Mouse (Mus musculus) layer of hippocampus, adult 18-20 months (tissue): ENCODE measurements at regions not wholly inside any gene's neighbourhood (a gene's known extent, or its start where the extent isn't known, plus 50 kb on each side); places are given as distances from the start of the nearest gene placed in this dataset.

ENCODE experiments used
- DNase-seq, 2 experiments: peaks; one replicate each; pipeline ENCODE4 v3.0.0; 2022; ENCODE audit warnings: low spot score in 2 of 2

DNA sequence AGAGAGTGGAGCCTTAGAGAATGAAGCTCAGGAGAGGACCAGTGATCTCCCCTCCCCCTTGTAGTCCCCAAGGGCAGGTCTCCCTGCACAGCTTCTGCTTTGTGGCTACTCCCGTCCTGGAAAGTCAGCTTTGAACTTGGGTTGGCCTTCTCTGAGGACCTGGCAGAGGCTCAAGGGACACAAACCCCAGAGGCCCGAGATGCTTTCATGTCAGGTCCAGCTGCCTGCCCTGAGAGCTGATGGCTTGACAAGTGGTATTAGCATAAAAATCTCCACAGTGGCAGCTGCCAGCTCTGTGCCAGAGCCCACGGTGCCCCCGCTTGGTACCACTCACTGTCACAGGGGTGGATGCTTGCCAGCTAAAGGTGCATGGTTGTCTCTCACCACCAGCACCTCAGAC is 173.8 kb upstream of the Gm4791 start:
- no peak for DNase-seq

- no peak for DNase-seq
Measured at GRCm38 (mm10) chr9:46819808-46820207, 178.7 kb upstream of the Gm4791 start.

- DNase-seq, result no peak
Measured at GRCm38 (mm10) chr9:46819376-46819775, 179.2 kb upstream of the Gm4791 start.

DNA sequence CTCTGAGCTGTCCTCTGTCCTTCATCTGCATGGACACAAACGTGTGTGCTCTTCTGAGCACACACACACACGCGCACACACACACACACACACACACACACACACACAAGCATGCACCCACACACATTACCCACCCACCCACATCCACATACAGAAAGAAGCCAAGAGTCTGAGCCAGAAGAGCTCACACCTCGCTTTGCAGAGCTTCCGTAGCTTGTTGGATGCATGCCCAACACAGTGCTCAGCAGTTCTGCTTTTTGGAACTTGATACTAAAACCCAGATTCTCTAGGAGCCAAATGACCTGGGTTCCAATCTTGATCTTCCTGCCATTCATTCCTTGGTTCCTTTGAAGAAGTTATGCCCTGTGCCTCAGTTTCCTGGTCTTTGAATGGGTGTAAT is 182.4 kb upstream of the Gm4791 start:
- peak; percentile 30 to 50 for DNase-seq

DNA sequence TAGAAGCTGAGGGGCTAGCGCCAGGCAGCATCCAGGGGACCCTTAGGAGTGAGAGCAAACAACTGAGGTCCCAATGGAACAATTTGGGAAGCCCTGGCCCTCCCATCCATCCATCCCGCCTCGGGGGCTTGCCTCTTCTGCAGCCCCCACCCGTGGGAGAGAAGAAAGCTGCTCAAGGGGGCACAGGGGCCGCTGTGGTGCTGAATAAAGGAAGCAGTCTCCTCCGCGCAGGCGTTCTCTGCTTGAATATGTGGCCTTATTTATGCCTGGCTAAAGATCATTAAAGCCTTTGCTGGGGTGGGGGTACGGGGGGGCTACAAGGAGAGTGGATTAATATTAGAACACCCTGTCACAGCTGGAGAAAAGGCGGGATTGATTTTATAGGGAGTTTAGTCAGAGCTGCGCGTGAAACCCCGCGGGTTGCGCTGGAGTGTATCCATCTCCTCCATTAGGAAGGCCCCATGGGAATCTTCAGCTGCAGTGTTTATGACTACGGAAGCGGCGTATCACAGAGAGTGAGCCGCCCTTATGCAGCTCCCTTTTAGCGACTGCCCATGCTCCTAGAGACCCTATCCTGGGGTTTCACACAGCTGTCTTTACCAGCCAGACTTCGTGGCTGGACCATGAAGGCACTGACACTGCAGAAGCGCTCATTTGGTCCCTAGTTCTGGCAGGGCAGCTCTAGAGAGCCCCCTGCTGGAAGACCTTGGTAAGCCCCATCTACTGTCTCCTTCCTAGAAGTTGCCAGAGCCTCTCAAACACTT is 183.9 kb upstream of the Gm4791 start:
- peak; percentile 69 to 89 for DNase-seq

DNA sequence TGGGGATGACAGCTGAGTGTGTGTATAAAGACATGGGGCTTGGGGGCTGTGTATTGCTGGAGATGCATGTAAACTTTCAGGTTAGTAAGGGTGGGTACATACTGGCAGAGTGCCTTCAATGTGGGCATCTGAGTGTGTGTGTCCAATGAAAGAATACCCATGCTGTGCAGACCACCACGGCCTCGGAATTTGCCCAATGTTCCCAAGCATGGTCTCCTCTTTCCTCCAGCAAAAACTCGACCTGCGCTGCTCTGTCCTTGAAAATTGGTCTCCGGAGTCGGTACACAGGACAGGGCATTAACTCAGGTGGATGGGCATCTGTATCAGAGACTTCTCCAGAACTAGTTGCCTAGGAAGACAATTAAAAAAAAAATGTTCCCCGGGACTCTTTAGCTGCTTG is 188.3 kb upstream of the Gm4791 start:
- no peak for DNase-seq

DNA sequence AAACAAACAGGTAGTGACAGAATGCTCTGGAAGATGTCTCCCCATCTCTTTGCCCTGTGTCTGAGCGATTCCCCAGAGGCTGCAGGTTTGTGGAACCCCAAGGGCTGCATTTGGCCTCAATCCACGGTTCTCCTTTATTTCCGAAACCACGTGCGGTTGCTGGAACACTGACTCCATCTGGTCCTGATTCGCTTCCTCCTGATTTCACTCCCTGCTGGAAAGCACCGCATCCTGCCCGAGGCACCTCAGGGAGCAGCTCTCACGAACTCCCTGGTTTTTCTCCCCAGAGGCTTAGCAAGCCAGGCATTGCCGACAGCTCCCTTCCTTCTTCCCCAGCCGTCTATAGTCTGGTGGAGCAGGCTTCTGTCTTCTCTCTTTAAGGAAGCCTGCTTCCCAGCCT is 203.1 kb upstream of the Gm4791 start:
- no peak for DNase-seq

GRCm38 (mm10) chr9:46789036-46789435 is 209.5 kb upstream of the Gm4791 start:
- DNase-seq, result peak in 1 of 2 experiments; percentile 55

DNA sequence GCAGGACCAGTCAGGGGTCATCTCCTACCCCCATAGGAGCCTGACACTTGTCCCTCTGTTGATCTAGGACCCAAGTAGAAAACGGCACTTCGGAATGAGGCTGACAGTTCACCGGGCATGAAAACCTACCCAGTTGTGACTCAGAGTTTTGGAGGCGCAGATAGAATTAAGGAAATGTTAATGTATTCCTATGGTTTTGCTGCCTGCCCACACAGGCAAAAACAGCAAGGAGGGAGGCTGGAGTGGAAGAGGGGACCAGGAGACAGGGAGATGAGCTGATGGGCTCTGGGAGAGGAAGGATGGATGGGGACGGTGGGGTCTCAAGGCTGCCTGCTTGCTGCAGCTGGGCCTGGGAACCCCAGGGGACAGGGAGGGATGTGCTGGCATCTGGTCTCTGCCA is 210.1 kb upstream of the Gm4791 start:
- peak in 1 of 2 experiments; percentile 50 for DNase-seq

DNA sequence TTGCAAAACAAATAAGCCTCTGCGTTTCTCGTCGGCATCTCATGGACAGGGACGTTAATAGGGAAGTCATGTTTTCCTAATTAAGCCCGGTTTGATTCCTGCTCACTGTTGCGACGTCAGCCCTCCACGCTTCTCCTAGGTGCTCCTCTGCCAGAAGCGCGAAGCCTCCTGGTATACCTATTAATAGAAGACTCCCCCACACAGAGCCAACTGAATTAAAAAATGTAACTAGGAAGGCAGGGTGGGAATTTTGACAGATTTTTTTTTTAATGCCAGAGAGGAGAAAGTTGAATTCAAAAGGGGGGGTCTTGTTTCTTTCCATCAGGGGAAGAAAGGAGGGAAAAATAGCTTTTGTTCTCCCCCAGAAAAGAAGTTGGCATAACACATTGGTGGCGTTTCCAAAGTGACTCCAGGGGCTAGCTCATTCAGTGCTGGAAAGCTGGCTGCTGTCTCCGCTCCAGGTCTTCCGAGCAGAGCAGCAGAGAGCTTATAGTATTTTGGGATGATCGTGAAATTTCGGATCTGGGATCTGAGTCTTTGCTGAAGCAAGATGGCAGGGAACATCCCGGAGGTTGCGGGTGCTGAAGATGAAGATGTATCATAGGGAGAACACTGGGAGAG is 214.1 kb upstream of the Gm4791 start:
- DNase-seq, result peak in 1 of 2 experiments; percentile 54

GRCm38 (mm10) chr9:46783597-46784354 is 214.8 kb upstream of the Gm4791 start:
- DNase-seq, result no peak

DNA sequence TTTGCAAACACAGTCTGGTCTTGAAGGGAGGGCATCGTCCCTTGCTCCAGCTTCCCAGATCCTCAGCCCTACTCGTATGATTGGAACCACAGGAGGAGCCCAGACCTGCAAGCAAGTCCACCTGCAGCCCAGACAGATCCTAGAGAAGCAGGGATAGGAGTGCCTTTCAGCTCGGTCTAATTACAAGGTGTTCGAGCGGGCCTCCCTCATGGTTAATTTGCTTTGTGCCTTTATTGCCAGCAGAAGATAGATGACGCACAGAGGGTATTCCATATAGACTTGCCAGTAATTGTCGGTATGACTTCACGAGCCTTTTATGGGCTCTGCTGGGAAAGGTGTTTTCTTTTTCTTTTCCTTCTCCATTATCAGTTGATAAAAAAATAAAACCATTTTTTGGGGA is 216.9 kb upstream of the Gm4791 start:
- no peak for DNase-seq

- DNase-seq, result no peak
Measured at GRCm38 (mm10) chr9:46778769-46779168, 219.8 kb upstream of the Gm4791 start.

DNA sequence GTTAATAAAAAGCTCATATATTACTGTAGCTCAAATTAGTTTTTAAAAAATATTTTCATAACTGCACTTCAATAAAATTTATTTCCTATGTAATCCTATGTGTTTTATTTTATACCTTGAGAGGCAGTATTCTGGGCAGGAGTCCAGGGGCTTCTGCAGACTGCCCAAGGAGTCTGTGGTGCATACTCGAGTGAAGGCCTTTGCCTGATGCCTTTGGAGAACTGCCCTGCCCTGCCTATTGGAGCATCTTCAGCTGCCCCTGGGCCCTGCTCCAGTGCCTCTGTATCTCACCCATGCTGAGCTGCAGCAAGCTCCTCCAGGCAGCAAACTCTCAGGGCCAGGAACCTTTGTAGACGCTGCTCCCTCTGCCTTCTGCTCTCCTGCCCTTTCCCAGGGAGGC is 223.7 kb upstream of the Gm4791 start:
- DNase-seq, result no peak

GRCm38 (mm10) chr9:46760247-46760646 is 238.3 kb upstream of the Gm4791 start:
- no peak for DNase-seq

- DNase-seq, result no peak
Measured at GRCm38 (mm10) chr9:46757005-46757672, 241.4 kb upstream of the Gm4791 start.

- DNase-seq, result no peak
Measured at GRCm38 (mm10) chr9:46751981-46752380, 246.6 kb upstream of the Gm4791 start.

- no peak for DNase-seq
Measured at GRCm38 (mm10) chr9:46749441-46749840, 249.1 kb upstream of the Gm4791 start.

GRCm38 (mm10) chr9:46746266-46746665 is 252.3 kb upstream of the Gm4791 start:
- DNase-seq, result no peak

- DNase-seq, result no peak
Measured at GRCm38 (mm10) chr9:46740496-46740895, 258.0 kb upstream of the Gm4791 start.

DNA sequence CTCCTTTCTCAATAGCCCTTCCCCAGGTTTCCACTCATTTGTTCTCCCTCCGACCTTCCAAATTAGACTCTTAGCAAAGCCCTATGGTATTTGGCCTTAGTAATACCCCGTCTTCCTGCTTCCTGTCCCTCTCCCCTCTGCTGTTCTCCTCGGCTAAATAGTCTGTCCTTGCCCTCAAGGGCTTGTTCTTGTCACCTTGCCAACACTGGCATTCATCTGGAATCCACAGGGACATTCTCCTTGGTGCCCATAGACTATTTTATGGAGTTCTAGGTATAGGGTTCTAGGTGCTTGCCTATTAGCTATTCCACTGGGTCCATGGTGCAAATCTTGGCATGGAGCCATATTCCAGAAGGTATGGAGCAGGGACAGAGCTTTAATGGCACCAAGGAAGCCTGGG is 259.2 kb upstream of the Gm4791 start:
- DNase-seq, result no peak

- no peak for DNase-seq
Measured at GRCm38 (mm10) chr9:46738634-46739033, 259.9 kb upstream of the Gm4791 start.
